Comparison of ENCODE assay signal across 8 mouse cellular contexts in genomic region chr4:127076875-127077548, GRCm38 (mm10). TPM values are rescaled to one million over a fixed set of nuclear protein-coding genes. Genes with fewer than 3 reads are reported as not detected.
DNase-seq lines count a peak whose midpoint lies in the region; ATAC-seq lines count a peak whose summit lies in the region.

Gene Zmym6 (plus strand): TSS chr4:127077383.

- DNase-seq in adrenal gland, postnatal 10 days: peak; percentile 96
- DNase-seq in embryo, embryonic 9.5 days (ENCODE audit: extremely low spot score): peak; percentile 97
- DNase-seq in gastrocnemius, postnatal 36 days: peak; percentile 89 to 90
- peak; percentile 99 for DNase-seq in intestine, embryonic 14.5 days (ENCODE audit: low spot score)
- DNase-seq in left cerebral cortex, postnatal 10 days (ENCODE audit: extremely low spot score in 1 of 2, low spot score in 2 of 2): peak; percentile 95 to 98
- peak; percentile 97 for DNase-seq in right cerebral cortex, postnatal 14 days
- DNase-seq in urinary bladder, postnatal 25 days (ENCODE audit: low spot score): peak; percentile 93

- under 1% methylated on average over 46 of the region's 46 CpGs for WGBS in intestine, embryonic 14.5 days

- peak within 1 kb of the TSS; percentile 65 for H3K4me3 ChIP-seq in intestine, embryonic 14.5 days (ENCODE audit: low read depth, low read length)

- peak within 1 kb of the TSS; percentile 69 for H3K9ac ChIP-seq in intestine, embryonic 14.5 days (ENCODE audit: low read length)

- peak within 1 kb of the TSS; percentile 85 for H3K27ac ChIP-seq in intestine, embryonic 14.5 days (ENCODE audit: low read depth)

- ATAC-seq in intestine, embryonic 14.5 days (replicated peaks; ENCODE audit: low FRiP score, low TSS enrichment, low read depth): peak; percentile 95
- peak; percentile 93 for ATAC-seq in megakaryocyte progenitor cell, adult 5-6 weeks (replicated peaks; ENCODE audit: poor library complexity)

- no peaks in the 10 kb centered on the region for H3K27me3 ChIP-seq in intestine, embryonic 14.5 days (replicated peaks; ENCODE audit: control insufficient read depth, insufficient read depth, low read length)

- intact Hi-C loops in gastrocnemius, postnatal 36 days (cut with DNase I): no loop called here
- intact Hi-C loops in left cerebral cortex, postnatal 10 days (cut with DNase I): loop anchor here (5.0 kb wide), 2 partner anchors 95 to 165 kb away; partner anchors contain the start of gene Smim12

- H3K4me1 ChIP-seq in intestine, embryonic 14.5 days (replicated peaks; ENCODE audit: control insufficient read depth, insufficient read depth, low read length): peaks cover 8% of the 10 kb centered on the region

- H3K4me2 ChIP-seq in intestine, embryonic 14.5 days (ENCODE audit: low read length): peak within 1 kb of the TSS; percentile 75

- no peaks in the 10 kb centered on the region for H3K9me3 ChIP-seq in intestine, embryonic 14.5 days (ENCODE audit: control insufficient read depth, low read length)

- no peaks in the 10 kb centered on the region for H3K36me3 ChIP-seq in intestine, embryonic 14.5 days (ENCODE audit: control insufficient read depth, insufficient read depth, low read length)

RNA-seq across cellular contexts. Expression of gene Zmym6, which starts in this region (rescaled TPM):
- 10 to 100 TPM; 12.7 to 18.7 TPM for total RNA-seq in adrenal gland, postnatal 10 days (2021)
- total RNA-seq in gastrocnemius, postnatal 36 days (2021): 1 to 10 TPM; 3.4 to 4.7 TPM
- 20.3 and 25.2 TPM in 2 replicates for polyA plus RNA-seq in intestine, embryonic 14.5 days (2014; fragmentation: Nextera tagmentation; extraction: Ambion mirVana)
- 10 to 100 TPM; 32.8 to 35.7 TPM for total RNA-seq in left cerebral cortex, postnatal 10 days (2021)
- total RNA-seq in megakaryocyte progenitor cell, adult 5-6 weeks (2015): 8.1 and 9.2 TPM in 2 replicates
- 11.2 and 14.1 TPM in 2 replicates for total RNA-seq in megakaryocyte progenitor cell, adult 5-6 weeks (2017)

Comparison
In these comparisons a context has a peak if more than half of its experiments do, and no peak if none do; other contexts are left out.
1. Peak in every context shown above with its lines: DNase-seq, ATAC-seq, H3K4me3 ChIP-seq and H3K27ac ChIP-seq.